Mouse (Mus musculus): ENCODE data around the gene Sar1a.

Gene Sar1a

GRCm38 (mm10) chr10:61730171-61730570 is 50.1 kb downstream of the Sar1a start:
- DNase-seq (ENCODE audit: low spot score in 2 of 2) = no peak

GRCm38 (mm10) chr10:61734377-61734776 is 54.3 kb downstream of the Sar1a start:
- no peak for DNase-seq (ENCODE audit: low spot score in 2 of 2)

GRCm38 (mm10) chr10:61736671-61737078 is 56.6 kb downstream of the Sar1a start:
- no peak for DNase-seq (ENCODE audit: low spot score in 2 of 2)

GRCm38 (mm10) chr10:61737537-61737936 is 57.4 kb downstream of the Sar1a start:
- DNase-seq (ENCODE audit: low spot score in 2 of 2) = no peak

GRCm38 (mm10) chr10:61738126-61738525 is 58.0 kb downstream of the Sar1a start:
- no peak for DNase-seq (ENCODE audit: low spot score in 2 of 2)

GRCm38 (mm10) chr10:61741306-61741705 is 61.2 kb downstream of the Sar1a start:
- no peak for DNase-seq (ENCODE audit: low spot score in 2 of 2)

GRCm38 (mm10) chr10:61741873-61742272 is 61.8 kb downstream of the Sar1a start:
- no peak for DNase-seq (ENCODE audit: low spot score in 2 of 2)

- no peak for DNase-seq (ENCODE audit: low spot score in 2 of 2)
These were observed 62.2 kb downstream of the Sar1a start for GRCm38 (mm10) chr10:61742336-61742735.
